Mouse (Mus musculus) heart, adult 8-10 months (tissue): ENCODE measurements around the gene Fam186b. TPM values are rescaled to one million over a fixed set of nuclear protein-coding genes. Genes with fewer than 3 reads are reported as not detected.

Experiments
- DNase-seq: peaks from one replicate; pipeline ENCODE4 v3.0.0; 2022; ENCODE audit warnings: low spot score
- total RNA-seq, 4 experiments: library from RNA; stranded (reverse); gene quantifications; 2 replicates each; pipeline ENCODE4 v1.2.4; 2022

Gene Fam186b
- total RNA-seq, 4 experiments from 2014 or later: 0.56 TPM; not detected in 3

DNA sequence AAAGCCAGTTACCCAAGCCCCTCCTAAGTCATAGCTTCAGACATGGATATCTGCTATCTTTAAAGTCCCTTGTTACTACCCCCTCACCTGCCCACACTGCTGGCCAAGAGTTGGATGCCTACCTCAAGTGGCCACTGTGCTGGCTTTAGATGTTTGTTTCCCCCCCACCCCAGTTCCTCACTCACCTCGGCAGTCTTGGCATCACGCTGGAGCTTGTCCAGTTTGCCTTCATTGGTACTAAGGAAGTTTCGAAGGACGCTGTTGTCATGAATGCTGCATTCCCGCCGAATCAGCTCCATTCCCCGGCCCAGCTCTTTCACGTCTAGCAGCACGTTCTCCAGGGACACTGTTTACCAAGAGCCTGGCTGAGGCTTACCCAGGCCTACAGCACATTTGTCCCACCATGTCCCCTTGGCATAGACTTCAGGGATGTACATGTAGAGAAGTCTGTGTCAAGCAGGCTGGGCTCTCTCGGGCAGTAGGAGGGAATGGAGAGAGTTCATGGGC lies 24.5 kb upstream of the Fam186b start:
- no peak for DNase-seq

DNA sequence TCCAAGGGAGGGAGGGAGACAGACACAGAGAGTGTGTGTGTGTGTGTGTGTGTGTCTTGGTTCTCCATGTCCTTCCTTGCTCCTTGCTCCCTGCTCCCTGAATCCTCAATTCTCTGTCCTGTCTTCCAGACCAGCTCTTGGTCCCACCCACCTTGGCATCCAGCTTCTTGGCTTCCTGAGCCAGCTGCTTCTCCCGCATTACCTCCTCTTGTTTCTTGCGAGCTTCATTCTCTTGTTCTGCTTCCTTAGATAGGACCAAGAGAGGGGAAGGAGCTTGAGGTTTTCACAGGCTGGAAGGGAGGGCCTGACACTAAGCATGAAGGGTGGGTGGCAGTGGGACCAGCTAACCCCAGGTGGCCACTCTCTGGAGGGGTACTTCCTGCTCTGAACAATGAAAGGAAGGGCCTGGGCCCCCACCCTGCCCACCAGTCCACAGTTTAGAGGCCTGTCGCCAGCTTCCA lies 23.8 kb upstream of the Fam186b start:
- no peak for DNase-seq

DNA sequence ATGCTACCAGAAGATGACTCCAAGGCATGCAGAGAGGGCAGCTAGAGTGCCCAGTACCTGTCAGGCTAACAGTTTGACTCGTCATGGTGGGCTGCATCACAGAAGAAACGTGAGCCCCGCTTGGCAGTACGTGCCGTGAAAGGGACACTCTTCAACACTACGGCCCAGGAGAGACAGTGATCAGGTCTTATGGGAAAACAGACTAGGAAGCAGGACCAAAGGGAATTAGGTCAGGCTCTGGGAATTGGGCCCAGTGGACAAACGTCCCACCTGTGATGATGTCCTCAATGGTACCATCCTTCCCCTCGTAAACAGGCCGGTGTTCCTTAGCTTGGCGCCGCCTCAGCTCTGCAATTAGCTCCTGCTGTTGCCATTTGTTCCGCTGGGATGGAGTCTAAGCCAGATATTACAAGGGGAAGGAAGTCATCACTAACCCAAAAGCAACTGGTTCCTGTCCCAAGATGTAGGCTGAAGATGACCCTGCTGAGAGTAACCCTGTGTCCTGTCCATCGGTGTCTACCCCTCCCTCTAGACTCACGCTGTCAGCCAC lies 23.2 kb upstream of the Fam186b start:
- no peak for DNase-seq

DNA sequence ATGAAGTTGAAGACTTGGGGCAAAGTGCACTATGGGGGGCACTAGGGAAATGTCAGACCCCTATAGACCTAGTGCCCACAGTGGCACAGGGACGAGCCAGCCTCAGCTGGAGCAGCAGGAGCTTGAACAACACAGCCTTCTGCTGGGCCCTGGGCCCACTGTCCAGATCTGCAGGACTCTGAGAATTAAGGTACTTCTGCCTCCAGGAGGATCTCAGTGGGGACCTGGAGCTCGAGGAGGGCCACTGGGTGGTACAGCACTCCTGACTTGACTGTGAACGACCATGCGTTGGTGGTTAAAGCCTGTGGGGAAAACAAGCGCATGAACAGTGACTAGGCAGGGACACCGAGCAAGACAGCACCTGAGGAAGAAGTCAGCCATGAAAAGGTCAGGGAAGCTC lies 22.4 kb upstream of the Fam186b start:
- DNase-seq: no peak

DNA sequence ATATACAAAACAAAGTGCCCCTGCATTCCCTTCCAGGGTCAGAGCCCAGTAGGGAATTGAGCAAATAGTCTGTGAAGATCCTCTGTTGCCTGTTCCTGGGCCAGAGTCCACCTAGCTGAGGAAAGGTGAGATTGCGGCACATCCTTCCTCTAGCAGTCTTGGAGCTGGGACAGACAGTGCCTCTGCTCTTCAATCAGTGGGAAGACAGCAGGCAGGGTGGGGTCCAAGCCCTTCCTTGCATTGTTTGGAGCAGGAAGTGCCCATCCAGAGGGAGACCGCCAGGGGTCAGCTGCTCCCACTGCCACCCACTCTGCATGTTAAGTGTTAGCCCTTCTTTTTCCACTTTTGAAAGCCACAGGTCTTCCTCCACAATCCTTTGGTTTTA lies 21.6 kb upstream of the Fam186b start:
- peak; percentile 74 for DNase-seq

DNA sequence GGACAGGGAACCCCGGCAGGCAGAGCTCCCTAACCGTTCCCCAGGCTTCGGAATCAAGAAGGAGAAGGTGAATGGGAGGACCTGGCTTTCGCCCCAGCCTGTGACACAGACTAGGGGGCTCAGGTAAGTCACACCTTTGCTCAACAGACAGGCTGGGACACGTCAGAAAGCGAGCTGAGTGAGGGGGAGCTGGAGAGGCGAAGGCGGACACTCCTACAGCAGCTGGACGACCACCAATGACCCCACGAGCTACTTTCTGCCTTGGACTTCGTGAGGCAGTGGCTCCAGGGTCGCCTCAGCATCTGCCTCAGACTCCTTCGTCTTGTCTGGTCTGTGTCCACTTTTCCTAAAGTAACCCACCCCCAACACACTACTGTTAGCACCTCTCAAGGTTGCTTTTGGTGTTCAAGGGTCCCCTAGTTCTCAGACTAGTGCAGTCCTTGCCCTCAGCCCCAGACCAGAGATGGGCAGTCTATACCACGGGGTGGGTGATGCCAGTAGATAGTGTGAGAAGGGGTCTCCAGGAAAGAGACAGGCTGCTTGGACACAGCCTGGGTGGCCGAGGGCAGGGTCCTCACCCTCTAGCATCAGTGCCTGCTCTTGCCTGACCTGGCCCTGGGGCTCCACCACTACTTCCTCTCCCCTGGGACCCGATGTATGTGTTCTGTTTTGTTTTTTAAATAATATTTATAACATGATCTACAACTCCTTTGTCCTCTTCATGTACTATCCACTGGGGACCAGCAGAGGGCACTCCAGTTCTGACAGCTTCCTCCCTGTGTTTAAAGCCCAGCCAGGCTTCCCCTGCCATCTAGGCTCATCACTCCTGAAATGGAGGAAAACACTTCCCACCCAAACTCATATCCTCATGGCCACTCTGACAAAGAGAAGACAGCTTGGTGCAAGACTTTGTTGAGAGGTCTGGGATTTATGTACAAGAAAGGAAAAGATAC lies 20.9 kb upstream of the Fam186b start:
- DNase-seq: peak; percentile 84

DNA sequence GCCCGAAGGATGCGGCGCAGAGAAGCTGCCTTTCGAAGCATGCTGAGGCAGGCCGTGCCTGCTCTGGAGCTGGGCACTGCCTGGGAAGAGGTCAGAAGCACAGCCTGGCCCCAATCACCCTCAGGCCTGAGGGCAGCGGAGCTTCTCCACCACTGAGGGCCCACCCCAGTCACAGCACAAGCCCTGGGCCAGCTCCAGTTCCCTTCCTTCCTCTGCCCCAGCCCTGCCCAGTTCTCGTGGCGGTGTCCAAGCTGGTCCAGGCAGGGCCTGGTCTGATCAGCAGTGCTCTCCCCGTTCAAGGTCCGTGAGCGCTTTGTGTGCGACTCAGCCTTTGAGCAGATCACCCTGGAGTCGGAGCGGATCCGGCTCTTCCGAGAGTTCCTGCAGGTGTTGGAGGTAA lies 19.2 kb upstream of the Fam186b start:
- no peak for DNase-seq

DNA sequence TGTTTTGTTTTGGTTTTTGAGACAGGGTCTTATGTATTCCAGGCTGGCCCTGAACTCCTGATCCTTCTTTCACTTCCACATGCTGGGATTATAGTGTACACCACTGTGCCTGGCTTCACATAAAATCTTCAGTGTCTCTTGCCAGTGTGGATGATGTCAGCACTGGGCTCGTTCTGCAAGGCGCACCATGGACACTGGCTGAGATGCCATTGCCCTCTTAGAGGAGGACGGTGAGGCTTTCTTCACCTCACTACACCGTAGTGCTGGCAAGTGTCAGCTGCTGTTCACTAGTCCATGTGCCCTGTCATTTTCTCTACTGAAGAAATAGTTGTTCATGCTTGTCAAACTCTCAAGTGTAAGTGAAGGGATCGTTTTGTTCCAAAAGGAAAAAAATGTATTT lies 14.9 kb upstream of the Fam186b start:
- no peak for DNase-seq

DNA sequence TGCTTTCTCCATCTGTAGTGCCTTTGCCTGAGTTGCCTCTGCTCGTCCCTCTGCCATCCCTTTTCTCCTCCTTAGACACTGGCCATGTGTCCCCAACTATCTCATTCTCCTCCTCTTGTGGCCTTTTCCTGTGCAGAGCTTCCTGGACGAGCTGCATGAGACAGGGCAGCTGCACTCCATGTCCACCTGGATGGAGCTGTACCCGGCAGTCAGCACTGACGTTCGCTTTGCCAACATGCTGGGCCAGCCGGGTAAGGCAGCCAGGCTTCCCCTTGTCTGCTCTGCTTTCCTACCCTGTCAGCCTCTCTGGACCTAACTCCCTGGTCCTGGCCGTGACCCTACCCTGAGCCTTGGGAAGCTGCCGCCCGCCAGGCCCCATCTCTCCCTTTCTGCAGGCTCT lies 13.9 kb upstream of the Fam186b start:
- DNase-seq: no peak

DNA sequence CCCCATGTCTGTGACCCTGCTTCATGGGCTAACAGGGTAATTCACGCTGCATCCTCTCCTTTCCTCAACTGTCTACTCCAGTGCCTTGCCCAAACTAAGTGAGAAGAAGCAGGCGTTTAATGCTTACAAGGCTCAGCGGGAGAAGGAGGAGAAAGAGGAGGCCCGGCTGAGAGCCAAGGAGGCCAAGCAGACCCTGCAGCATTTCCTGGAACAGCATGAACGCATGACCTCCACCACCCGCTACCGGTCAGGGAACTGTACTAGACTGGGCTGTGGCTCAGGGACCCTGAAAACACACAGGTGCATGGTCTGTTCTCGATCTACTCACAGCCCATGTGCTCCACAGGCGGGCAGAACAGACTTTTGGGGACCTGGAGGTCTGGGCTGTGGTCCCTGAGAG lies 11.8 kb upstream of the Fam186b start:
- DNase-seq: no peak

DNA sequence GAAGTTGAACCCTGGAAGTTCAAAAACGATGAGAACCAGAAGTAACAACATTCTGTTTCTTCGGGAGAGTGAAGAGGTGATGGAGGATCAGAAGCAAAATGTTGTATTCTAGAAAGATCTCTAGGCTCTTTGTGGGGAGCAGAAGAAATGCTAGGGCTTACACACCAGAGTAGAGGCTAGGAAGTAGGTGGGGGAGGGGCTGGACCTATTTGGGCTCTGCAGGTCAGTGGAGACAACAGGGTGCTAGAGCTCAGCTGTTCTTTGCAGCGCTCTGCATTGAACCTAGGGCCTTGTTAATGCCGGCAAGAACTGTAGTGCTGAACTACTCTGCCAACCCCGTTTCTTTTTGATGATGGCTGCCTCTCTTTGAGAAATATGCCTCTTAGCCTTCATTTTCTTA lies 525 bp upstream of the Fam186b start:
- no peak for DNase-seq

DNA sequence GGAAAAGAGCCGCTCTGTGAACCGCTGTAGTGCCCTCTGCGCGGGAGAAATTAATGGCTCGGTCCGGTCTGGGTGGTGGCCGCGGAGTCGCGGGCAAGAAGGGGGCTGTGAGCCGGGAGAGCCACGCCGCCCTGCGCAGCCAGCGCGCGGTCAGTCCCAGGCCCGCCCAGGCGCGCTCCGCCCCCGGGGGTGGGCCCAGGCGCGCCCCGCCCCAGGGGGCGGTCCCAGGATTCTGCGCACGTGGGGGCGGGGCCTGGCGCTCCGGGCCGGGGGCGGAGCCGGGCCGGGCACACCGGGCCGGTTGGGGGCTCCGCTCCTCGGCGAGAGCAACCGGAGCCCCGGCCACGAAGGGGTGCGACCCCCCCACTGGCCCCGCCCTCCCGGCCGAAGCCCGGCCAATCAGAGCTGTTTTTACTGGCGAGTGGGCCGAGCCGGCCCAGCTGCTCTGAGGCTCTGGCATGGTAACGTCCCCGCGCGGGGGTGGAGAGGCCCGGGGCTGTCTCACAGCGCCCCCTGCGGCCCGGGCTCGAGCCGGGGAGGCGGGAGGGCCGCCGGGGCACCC lies 794 bp downstream of the Fam186b start, which contains the start of gene Prpf40b:
Prpf40b (plus strand) TSS at position 275 of the 562 bp plus-strand sequence.
- DNase-seq: peak; percentile 90

DNA sequence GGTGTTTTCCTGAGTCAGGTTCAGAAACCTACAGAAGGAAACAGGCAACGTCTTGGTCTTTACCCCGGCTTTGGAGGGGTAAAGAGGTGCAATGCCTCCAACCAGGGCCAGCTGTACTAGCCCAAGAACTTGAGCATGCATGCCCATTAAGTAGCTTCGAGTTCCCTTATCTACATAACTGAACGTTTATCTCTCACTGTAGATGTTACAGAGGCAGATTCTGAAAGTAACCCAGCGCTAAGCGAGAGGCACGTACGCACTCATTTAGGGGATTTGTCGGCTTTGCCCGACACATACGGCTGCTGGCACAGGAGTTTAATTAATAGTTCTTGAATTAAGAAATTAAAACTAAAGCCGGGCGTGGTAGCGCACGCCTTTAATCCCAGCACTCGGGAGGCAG lies 1.4 kb downstream of the Fam186b start:
- DNase-seq: no peak

DNA sequence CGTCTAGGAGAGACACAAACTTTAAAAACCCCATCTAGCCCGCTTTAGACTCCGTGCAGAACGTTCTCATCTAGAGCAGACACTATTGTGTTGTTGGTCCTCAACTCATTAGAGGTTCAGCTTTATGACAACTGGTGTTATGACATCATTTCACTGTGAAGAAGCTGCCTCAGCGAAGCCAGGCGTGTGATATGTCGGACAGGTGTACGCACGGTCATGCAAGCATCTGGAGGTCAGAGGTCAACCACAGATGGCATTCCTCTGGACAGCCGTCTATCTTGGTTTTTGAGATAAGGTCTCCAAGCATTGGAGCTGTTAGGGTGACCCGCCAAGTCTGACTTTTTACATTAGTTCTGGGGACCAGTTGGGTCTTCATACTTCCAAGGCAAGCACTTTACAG lies 5.1 kb downstream of the Fam186b start:
- DNase-seq: no peak

DNA sequence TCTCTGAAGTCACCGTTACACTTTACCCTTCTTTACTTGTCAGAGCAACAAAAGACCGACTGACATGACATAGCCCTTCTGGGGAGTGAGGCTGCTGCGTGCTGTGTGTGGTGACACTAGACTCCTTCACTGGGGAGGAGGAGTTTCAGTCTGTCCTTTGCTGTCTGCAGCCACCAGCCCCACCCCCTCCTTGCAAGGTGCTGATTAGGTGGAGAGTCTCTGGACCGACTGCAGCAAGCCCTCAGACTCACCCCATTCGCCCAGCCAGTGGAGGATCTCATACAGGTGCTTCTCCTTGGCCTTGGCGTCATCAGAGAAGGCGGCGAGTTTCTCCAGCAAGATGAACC lies 10.5 kb downstream of the Fam186b start:
- no peak for DNase-seq

DNA sequence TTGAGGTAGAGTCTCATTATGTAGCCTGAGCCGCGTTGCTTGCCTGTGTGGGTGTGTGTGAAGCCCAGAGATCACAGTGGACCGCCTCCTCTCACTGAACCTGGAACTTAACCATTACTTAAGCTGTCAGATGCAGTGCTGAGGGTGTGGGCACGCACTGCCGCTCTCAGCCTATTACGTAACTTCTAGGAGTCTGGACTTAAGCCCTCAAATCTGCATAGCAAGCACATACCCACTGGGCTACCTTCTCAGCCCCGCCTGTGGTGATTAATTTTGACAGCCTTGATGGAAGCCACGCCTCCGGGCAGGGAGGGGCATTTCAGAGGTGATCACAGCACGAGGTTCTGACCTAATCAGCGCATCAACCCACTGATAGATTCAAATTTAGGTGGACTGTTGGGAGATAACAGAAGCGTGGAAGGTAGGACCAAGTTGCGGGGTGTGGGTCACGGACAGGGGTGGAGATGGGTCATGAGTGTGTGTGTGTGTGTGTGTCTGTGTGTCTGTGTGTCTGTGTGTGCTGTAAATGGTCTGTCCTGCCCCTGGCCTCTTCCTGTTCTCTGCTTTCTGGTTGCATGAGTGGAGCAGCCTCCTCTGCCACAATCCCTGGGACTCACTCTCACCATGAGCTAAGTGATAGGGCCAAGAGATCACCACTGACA lies 11.0 kb downstream of the Fam186b start:
- no peak for DNase-seq

DNA sequence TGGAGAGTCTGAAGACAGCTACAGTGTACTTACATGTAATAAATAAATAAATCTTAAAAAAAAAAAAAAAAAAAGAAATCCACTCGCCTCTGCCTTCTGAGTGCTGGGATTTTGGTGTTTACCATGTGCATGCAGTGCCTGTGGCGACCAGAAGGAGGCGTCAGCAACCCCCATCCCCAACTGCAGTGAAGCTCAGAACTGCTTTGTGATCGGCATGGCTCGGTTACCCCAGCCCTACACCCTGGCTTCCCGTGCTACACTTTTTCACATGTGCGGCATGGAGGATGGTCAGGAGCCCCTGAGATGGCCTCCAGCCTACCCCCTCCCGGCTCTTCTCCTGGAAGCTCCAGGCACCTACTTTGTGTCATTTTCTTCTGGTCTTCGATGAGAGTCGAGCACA lies 12.2 kb downstream of the Fam186b start:
- DNase-seq: no peak

DNA sequence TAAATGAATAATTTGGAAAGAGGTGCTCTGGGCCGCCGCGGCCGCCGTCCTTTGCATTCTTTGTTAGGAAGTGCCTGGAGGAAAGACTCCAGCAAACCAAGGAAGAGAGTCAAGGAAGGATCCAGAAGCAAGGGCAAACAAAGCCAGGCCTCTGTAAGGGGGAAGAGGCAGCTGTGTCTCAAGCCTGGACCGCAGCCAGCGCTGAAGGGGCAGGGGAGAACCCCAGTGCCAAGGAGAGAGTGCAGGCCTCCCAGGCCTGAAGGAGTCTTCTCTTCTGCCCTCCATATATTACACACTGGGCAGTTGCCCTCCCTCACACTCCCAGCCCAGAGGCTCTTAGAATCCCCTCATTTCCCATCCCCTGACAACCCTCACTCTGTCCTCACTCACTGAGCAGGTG lies 17.4 kb downstream of the Fam186b start:
- DNase-seq: no peak

DNA sequence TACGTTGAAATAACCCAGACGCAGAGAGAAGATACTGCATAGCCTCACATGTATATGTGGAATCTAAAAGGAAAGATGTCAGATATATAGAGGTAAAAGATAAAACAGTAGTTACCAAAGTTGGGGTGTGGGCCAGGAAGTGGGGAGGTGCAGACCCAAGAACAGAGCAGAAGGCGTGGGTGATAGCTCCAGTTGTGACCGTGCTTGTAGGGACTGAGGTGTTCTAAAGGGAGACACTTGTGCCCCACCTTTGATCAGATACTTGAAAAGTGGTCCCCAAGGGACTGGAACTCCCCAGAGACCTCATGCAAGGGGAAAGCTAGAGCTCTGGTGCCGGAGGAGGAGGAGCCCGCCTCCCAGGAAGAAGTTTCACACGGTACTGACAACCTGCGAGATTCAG lies 19.6 kb downstream of the Fam186b start:
- DNase-seq: no peak

DNA sequence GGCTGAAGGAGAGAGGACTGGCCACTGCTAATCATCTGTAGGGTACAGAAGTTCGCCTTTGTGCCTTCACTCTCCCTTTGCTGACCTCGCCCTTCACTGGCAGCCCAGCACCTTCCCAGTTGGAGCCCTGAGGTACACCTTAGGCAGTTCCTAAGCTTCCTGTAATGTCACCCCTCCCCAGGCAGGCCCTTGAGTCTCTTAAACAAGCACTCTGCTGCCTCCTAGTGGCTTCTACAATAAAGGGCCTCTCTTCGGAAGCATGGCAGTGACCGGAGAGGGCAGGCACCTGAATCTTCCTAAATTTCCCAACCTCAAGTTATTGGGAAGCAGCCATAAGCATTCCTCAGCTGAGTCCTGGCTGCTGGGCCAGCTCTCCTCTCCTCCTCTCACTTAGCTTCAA lies 30.0 kb downstream of the Fam186b start:
- peak; percentile 74 for DNase-seq

DNA sequence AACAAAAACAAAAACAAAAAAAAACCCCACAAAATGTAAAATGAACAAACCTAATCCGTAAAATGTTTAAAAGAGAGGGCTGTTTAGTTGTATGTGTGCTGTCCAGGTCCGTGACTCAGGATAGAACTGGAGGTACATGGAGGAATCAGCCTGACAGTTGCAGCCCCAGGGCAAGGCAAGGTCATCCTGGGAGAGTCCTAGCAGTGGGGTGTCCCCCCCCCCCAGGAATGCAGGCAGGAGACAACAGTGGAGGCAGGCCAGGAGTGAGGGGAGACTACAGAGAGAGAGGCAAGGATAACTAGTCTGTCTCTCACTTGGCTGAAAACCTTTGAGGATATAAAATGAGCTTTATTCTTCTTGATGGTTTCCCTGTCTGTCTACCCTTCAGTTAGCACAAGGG lies 31.3 kb downstream of the Fam186b start:
- no peak for DNase-seq

DNA sequence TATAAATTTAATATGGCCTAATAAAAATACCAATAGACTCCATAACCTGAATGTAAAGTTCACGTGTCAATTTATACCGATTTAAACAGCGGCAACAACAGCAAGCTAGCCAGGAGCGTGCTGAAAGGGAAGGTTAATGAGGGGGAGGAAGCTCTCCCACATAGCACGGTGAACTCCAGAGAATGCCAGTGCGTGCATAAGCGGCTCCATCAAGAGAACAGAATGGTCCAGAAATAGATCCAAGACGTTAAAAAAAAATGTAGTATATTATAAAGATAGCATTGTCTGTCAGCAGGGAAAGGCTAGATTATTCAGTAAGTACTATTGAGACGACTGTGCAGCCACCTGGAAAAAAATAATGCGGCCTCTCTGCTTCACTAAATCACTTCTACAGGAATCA lies 33.0 kb downstream of the Fam186b start:
- no peak for DNase-seq
